Mouse (Mus musculus) liver, adult 2 months (tissue): ENCODE results near the gene Apba2. TPM values are rescaled to one million over a fixed set of nuclear protein-coding genes. Genes with fewer than 3 reads are reported as not detected.

ENCODE experiments used
- DNase-seq: peaks from one replicate; pipeline ENCODE4 v3.0.0-alpha.2; 2011; ENCODE audit warnings: low read depth, low spot score; ENCODE audit errors: extremely low read depth
- H3K27ac ChIP-seq: fragments of 200-500 bp; replicated peaks from 2 replicates; pipeline ENCODE4 v1.5.1; 2012; ENCODE audit warnings: low read depth, mild to moderate bottlenecking, control low read depth, inconsistent platforms, low read length; ENCODE audit not compliant: insufficient read depth
- H3K27me3 ChIP-seq: fragments of 200-500 bp; 2 replicates; pipeline ENCODE4 v1.6.1; 2012; ENCODE audit warnings: mild to moderate bottlenecking, moderate library complexity, low read length, inconsistent platforms; ENCODE audit not compliant: control insufficient read depth, insufficient read depth
- H3K36me3 ChIP-seq: fragments of 200-500 bp; 2 replicates; pipeline ENCODE4 v1.6.1; 2012; ENCODE audit warnings: low read length, inconsistent platforms; ENCODE audit not compliant: control insufficient read depth, insufficient read depth
- H3K4me1 ChIP-seq: fragments of 200-500 bp; 2 replicates; pipeline ENCODE4 v1.6.1; 2011; ENCODE audit warnings: low read length; ENCODE audit not compliant: control insufficient read depth, insufficient read depth
- H3K4me3 ChIP-seq: fragments of 200-500 bp; 2 replicates; pipeline ENCODE4 v1.5.1; 2011; ENCODE audit warnings: low read depth, mild to moderate bottlenecking, control low read depth, low read length, moderate library complexity; ENCODE audit not compliant: insufficient read depth
- H3K79me2 ChIP-seq: fragments of 200-500 bp; 2 replicates; pipeline ENCODE4 v1.6.1; 2012; ENCODE audit warnings: inconsistent platforms, mild to moderate bottlenecking, low read length, moderate library complexity; ENCODE audit not compliant: control insufficient read depth, insufficient read depth
- H3K9ac ChIP-seq: fragments of 200-500 bp; 2 replicates; pipeline ENCODE4 v1.6.1; 2012; ENCODE audit warnings: low read depth, mild to moderate bottlenecking, control low read depth, inconsistent platforms, low read length
- CTCF ChIP-seq: fragments of 200-500 bp; IDR thresholded peaks from 2 replicates; pipeline ENCODE4 v1.5.1; 2011; ENCODE audit warnings: low read depth, low read length, control low read depth
- POLR2A ChIP-seq: fragments of 200-500 bp; IDR thresholded peaks from 2 replicates; pipeline ENCODE4 v1.6.1; 2011; ENCODE audit warnings: low read length, control low read depth; ENCODE audit not compliant: insufficient read depth; ENCODE audit errors: extremely low read depth
- WGBS: fragments of 180-500 bp; shearing (Covaris S2); methylation state at CpG from one replicate; pipeline ENCODE4 v1.1.7; 2018; 5-methylcytosine and 5-hydroxymethylcytosine counted together
- polyA plus RNA-seq: library from polyadenylated mRNA; depleted of rRNA; stranded (reverse); fragments of >200 nt; gene quantifications from 2 replicates; pipeline ENCODE4 v1.2.3, GENCODE M21; 2012
- total RNA-seq: library from RNA; depleted of rRNA; stranded (reverse); fragments of >200 nt; gene quantifications from 2 replicates; pipeline ENCODE4 v1.2.3, GENCODE M21; 2014

Apba2 gene
- total and polyA plus RNA-seq, 2 experiments = 0.11 TPM; not detected in 1

GRCm38 (mm10) chr7:64665120-64665519 is 163.6 kb downstream of the Apba2 start:
- Histone ChIP-seq H3K27me3 (no peaks in the 10 kb centered on the region), H3K4me1 (no peaks in the 10 kb centered on the region), H3K79me2 (no peaks in the 10 kb centered on the region), H3K4me3 (no peak overlapping the region), H3K27ac (no peak overlapping the region), H3K36me3 (no peaks in the 10 kb centered on the region), H3K9ac (no peak overlapping the region)
- no peak for DNase-seq
- TF ChIP-seq POLR2A = no peak
- TF ChIP-seq CTCF = no peak
- WGBS = 74% methylated on average over 7 of the region's 7 CpGs

- DNase-seq = no peak
- TF ChIP-seq POLR2A (no peak), CTCF (no peak)
- H3K36me3 ChIP-seq = no peaks in the 10 kb centered on the region
- 80% methylated on average over 5 of the region's 5 CpGs for WGBS
- H3K4me1 ChIP-seq = no peaks in the 10 kb centered on the region
- no peak overlapping the region for H3K27ac ChIP-seq
- H3K4me3 ChIP-seq = no peak overlapping the region
- H3K27me3 ChIP-seq = no peaks in the 10 kb centered on the region
- H3K79me2 ChIP-seq = no peaks in the 10 kb centered on the region
- H3K9ac ChIP-seq = no peak overlapping the region
Observed at GRCm38 (mm10) chr7:64665716-64666298, 164.3 kb downstream of the Apba2 start.

- no peak overlapping the region for H3K27ac ChIP-seq
- H3K4me1 ChIP-seq = no peaks in the 10 kb centered on the region
- 87% methylated on average over 4 of the region's 4 CpGs for WGBS
- no peaks in the 10 kb centered on the region for H3K79me2 ChIP-seq
- no peaks in the 10 kb centered on the region for H3K27me3 ChIP-seq
- no peak for TF ChIP-seq POLR2A
- TF ChIP-seq CTCF = no peak
- no peaks in the 10 kb centered on the region for H3K36me3 ChIP-seq
- H3K4me3 ChIP-seq = no peak overlapping the region
- DNase-seq = no peak
- no peak overlapping the region for H3K9ac ChIP-seq
Observed at GRCm38 (mm10) chr7:64667959-64668358, 166.5 kb downstream of the Apba2 start.

- Histone ChIP-seq H3K4me1 (no peaks in the 10 kb centered on the region), H3K27ac (no peak overlapping the region), H3K27me3 (no peaks in the 10 kb centered on the region), H3K4me3 (no peak overlapping the region), H3K36me3 (no peaks in the 10 kb centered on the region), H3K79me2 (no peaks in the 10 kb centered on the region), H3K9ac (no peak overlapping the region)
- no peak for DNase-seq
- WGBS = 85% methylated on average over 10 of the region's 10 CpGs
- TF ChIP-seq POLR2A (no peak), CTCF (no peak)
Observed at GRCm38 (mm10) chr7:64679771-64680479, 178.4 kb downstream of the Apba2 start.

DNA sequence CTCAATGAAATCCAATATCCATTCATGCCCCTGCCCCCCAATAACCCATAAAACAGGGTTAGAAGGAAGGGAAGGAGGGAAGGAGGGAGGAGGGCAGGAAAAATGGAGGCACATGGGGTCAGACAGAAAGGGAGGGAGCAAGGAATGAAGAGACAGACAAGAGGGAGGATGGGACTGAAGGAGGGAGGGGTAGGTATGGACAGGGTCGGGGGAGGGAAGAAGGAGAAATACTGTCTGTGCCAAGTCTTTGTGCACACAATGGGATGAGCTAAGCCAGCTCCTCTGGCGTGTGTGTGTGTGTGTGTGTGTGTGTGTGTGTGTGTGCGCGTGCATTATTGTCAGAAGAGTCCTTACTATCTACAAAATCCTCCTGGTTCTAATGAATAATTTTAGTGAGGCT is 183.4 kb downstream of the Apba2 start:
- H3K4me3 ChIP-seq = no peak overlapping the region
- no peak overlapping the region for H3K27ac ChIP-seq
- DNase-seq = no peak
- WGBS = 85% methylated on average over 4 of the region's 4 CpGs
- no peaks in the 10 kb centered on the region for H3K27me3 ChIP-seq
- no peaks in the 10 kb centered on the region for H3K36me3 ChIP-seq
- no peaks in the 10 kb centered on the region for H3K4me1 ChIP-seq
- no peak overlapping the region for H3K9ac ChIP-seq
- H3K79me2 ChIP-seq = no peaks in the 10 kb centered on the region
- TF ChIP-seq CTCF = no peak
- no peak for TF ChIP-seq POLR2A

DNA sequence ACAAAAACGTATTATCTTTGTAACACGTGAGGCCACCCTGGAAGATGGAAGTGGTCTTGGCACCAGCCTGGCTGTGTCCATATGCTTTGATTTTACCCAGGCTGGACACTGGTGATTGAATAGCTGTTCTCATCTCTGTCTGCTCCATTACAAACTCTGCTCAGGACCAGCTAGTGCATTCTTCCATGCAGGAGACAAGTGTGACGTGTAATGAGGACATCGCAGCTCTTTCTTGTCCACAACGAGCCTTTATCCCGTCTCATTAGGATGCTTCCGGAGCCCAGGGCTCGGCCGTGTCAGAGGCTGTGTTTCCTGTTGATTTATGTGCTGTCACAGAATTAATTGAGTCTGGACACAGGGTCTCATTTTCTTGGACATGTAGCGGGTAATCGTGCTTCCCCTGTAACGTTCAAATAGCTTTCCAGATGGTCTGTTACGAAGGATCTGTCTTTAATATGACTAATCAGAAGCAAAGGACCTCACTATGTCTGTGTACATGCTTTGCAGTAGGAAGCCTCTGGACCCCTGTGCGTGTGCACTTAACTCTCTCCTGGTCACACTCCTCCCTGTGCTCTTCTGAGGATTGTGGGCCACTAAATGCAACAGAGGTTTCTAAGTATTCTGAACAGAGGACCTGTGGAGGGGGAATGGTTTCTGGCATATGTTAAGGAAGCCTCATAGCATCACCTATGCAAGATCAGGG is 186.8 kb downstream of the Apba2 start:
- H3K79me2 ChIP-seq = no peaks in the 10 kb centered on the region
- DNase-seq = no peak
- H3K9ac ChIP-seq = no peak overlapping the region
- no peaks in the 10 kb centered on the region for H3K4me1 ChIP-seq
- H3K4me3 ChIP-seq = no peak overlapping the region
- TF ChIP-seq CTCF = no peak
- TF ChIP-seq POLR2A = no peak
- no peaks in the 10 kb centered on the region for H3K36me3 ChIP-seq
- no peaks in the 10 kb centered on the region for H3K27me3 ChIP-seq
- 85% methylated on average over 14 of the region's 14 CpGs for WGBS
- H3K27ac ChIP-seq = no peak overlapping the region
